Mouse (Mus musculus) CH12.LX (cell line): ENCODE results near the gene Pccb. TPM values are rescaled to one million over a fixed set of nuclear protein-coding genes. Genes with fewer than 3 reads are reported as not detected.

Experiments used
- DNase-seq: peaks from one replicate; pipeline ENCODE4 v3.0.0-alpha.2; 2013; ENCODE audit errors: extremely low read depth
- H3K27ac ChIP-seq: 2 replicates; pipeline ENCODE4 v1.5.1; 2012; ENCODE audit warnings: low read depth, mild to moderate bottlenecking, control low read depth, moderate library complexity; ENCODE audit not compliant: insufficient read depth
- H3K27me3 ChIP-seq: replicated peaks from 2 replicates; pipeline ENCODE3; 2012; ENCODE audit warnings: inconsistent platforms
- H3K36me3 ChIP-seq, 2 experiments: replicated peaks in 1 of 2; 2 replicates each; pipeline versions ENCODE3 to v1.6.1; 2012; ENCODE audit warnings: inconsistent platforms in 1 of 2, low read length in 1 of 2, mild to moderate bottlenecking in 1 of 2, mixed read lengths in 1 of 2, moderate library complexity in 1 of 2; ENCODE audit not compliant: control insufficient read depth in 1 of 2, insufficient read depth in 1 of 2
- H3K4me1 ChIP-seq, 2 experiments: 2 replicates each; pipeline ENCODE4 v1.6.1; 2012; ENCODE audit warnings: inconsistent platforms in 1 of 2, moderate library complexity in 1 of 2; ENCODE audit not compliant: insufficient read depth in 2 of 2, control insufficient read depth in 1 of 2
- H3K4me2 ChIP-seq: 2 replicates; pipeline ENCODE4 v1.6.1; 2012; ENCODE audit warnings: low read depth, mild to moderate bottlenecking, control low read depth; ENCODE audit not compliant: poor library complexity, insufficient read depth, severe bottlenecking
- H3K4me3 ChIP-seq, 3 experiments: fragments of 150-350 bp in 1 of 3; sonication (generic) in 1 of 3; replicated peaks in 1 of 3; 2 replicates each; pipeline versions ENCODE3 to v1.5.1; 2011 to 2012; ENCODE audit warnings: low read depth in 2 of 3, low read length in 2 of 3, mild to moderate bottlenecking in 2 of 3, moderate library complexity in 2 of 3, control low read depth in 1 of 3, improper control_type of control experiment in 1 of 3, inconsistent platforms in 1 of 3, mixed read lengths in 1 of 3; ENCODE audit not compliant: poor library complexity in 1 of 3
- H3K79me2 ChIP-seq: replicated peaks from 2 replicates; pipeline ENCODE4 v1.6.1; 2012; ENCODE audit warnings: mild to moderate bottlenecking, moderate library complexity; ENCODE audit not compliant: control insufficient read depth, poor library complexity, insufficient read depth, severe bottlenecking; ENCODE audit errors: extremely low read depth
- H3K9ac ChIP-seq: 2 replicates; pipeline ENCODE4 v1.6.1; 2012; ENCODE audit warnings: low read depth, mild to moderate bottlenecking, control low read depth, moderate library complexity; ENCODE audit not compliant: insufficient read depth
- H3K9me3 ChIP-seq: replicated peaks from 2 replicates; pipeline ENCODE3; 2012; ENCODE audit warnings: low read length, inconsistent platforms, mixed read lengths
- BHLHE40 ChIP-seq: IDR thresholded peaks from 2 replicates; pipeline ENCODE4 v1.6.1; 2011; ENCODE audit warnings: mild to moderate bottlenecking, low read depth, low read length, improper control_type of control experiment
- CTCF ChIP-seq, 2 experiments: IDR thresholded peaks in 1 of 2; conservative IDR thresholded peaks in 1 of 2; 2 replicates each; pipeline ENCODE4 v1.5.1; 2011 to 2012; ENCODE audit warnings: low read depth in 2 of 2, low read length in 2 of 2, improper control_type of control experiment in 1 of 2, inconsistent platforms in 1 of 2, mild to moderate bottlenecking in 1 of 2, moderate library complexity in 1 of 2
- E2F4 ChIP-seq: IDR thresholded peaks from 2 replicates; pipeline ENCODE4 v1.6.1; 2011; ENCODE audit warnings: low read depth, low read length, improper control_type of control experiment; ENCODE audit not compliant: insufficient replicate concordance
- ELF1 ChIP-seq: IDR thresholded peaks from 2 replicates; pipeline ENCODE4 v1.6.1; 2014; ENCODE audit warnings: low read depth, mild to moderate bottlenecking, inconsistent platforms, low read length, improper control_type of control experiment
- ETS1 ChIP-seq: conservative IDR thresholded peaks from 2 replicates; pipeline ENCODE4 v1.6.1; 2012; ENCODE audit warnings: low read depth, mild to moderate bottlenecking, inconsistent platforms, low read length, improper control_type of control experiment, moderate library complexity
- GABPA ChIP-seq: IDR thresholded peaks from 2 replicates; pipeline ENCODE4 v1.6.1; 2012; ENCODE audit warnings: low read depth, low read length, improper control_type of control experiment, inconsistent platforms; ENCODE audit not compliant: insufficient replicate concordance
- HCFC1 ChIP-seq: IDR thresholded peaks from 2 replicates; pipeline ENCODE4 v1.6.1; 2012; ENCODE audit warnings: low read depth, mild to moderate bottlenecking, inconsistent platforms, low read length, improper control_type of control experiment
- IRF4 ChIP-seq: IDR thresholded peaks from 2 replicates; pipeline ENCODE4 v1.6.1; 2014; ENCODE audit warnings: low read depth, mild to moderate bottlenecking, inconsistent platforms, low read length, improper control_type of control experiment
- KAT2A ChIP-seq: IDR thresholded peaks from 2 replicates; pipeline ENCODE4 v1.6.1; 2012; ENCODE audit warnings: low read length, improper control_type of control experiment, inconsistent platforms; ENCODE audit not compliant: insufficient replicate concordance
- MAFK ChIP-seq: IDR thresholded peaks from 2 replicates; pipeline ENCODE4 v1.6.1; 2011; ENCODE audit warnings: low read length, improper control_type of control experiment; ENCODE audit not compliant: insufficient replicate concordance
- MAX ChIP-seq: IDR thresholded peaks from 2 replicates; pipeline ENCODE4 v1.6.1; 2011; ENCODE audit warnings: low read length, improper control_type of control experiment
- NELFE ChIP-seq: IDR thresholded peaks from 2 replicates; pipeline ENCODE4 v1.6.1; 2011; ENCODE audit warnings: low read depth, low read length, improper control_type of control experiment
- POLR2A ChIP-seq: IDR thresholded peaks from 2 replicates; pipeline ENCODE4 v1.6.1; 2011; ENCODE audit warnings: low read depth, mild to moderate bottlenecking, improper control_type of control experiment, low read length
- RCOR1 ChIP-seq: conservative IDR thresholded peaks from 2 replicates; pipeline ENCODE4 v1.6.1; 2012; ENCODE audit warnings: low read depth, mild to moderate bottlenecking, inconsistent platforms, low read length, improper control_type of control experiment
- SIN3A ChIP-seq: IDR thresholded peaks from 2 replicates; pipeline ENCODE4 v1.6.1; 2012; ENCODE audit warnings: low read length, improper control_type of control experiment, inconsistent platforms
- TCF12 ChIP-seq: IDR thresholded peaks from 2 replicates; pipeline ENCODE4 v1.6.1; 2014; ENCODE audit warnings: low read depth, mild to moderate bottlenecking, inconsistent platforms, low read length, improper control_type of control experiment
- UBTF ChIP-seq: IDR thresholded peaks from 2 replicates; pipeline ENCODE4 v1.6.1; 2012; ENCODE audit warnings: low read depth, mild to moderate bottlenecking, inconsistent platforms, low read length, improper control_type of control experiment, moderate library complexity
- USF1 ChIP-seq: IDR thresholded peaks from 2 replicates; pipeline ENCODE4 v1.6.1; 2014; ENCODE audit warnings: low read depth, mild to moderate bottlenecking, inconsistent platforms, low read length, improper control_type of control experiment
- USF2 ChIP-seq: conservative IDR thresholded peaks from 2 replicates; pipeline ENCODE4 v1.6.1; 2011; ENCODE audit warnings: low read depth, low read length, improper control_type of control experiment
- ZC3H11A ChIP-seq: IDR thresholded peaks from 2 replicates; pipeline ENCODE4 v1.6.1; 2012; ENCODE audit warnings: low read depth, mild to moderate bottlenecking, inconsistent platforms, low read length, improper control_type of control experiment
- ZMIZ1 ChIP-seq: IDR thresholded peaks from 2 replicates; pipeline ENCODE4 v1.6.1; 2012; ENCODE audit warnings: low read depth, mild to moderate bottlenecking, inconsistent platforms, low read length, improper control_type of control experiment
- ZNF384 ChIP-seq: IDR thresholded peaks from 2 replicates; pipeline ENCODE4 v1.6.1; 2012; ENCODE audit warnings: low read depth, low read length, improper control_type of control experiment, inconsistent platforms
- dilution Hi-C: fragments of 300-500 bp; cut with MboI; formaldehyde crosslinking; loops from 2 replicates; pipeline ENCODE4 v1.14.3; 2020; ENCODE audit warnings: low sequenced_read_pairs; ENCODE audit not compliant: extremely low pct_unique_long_range_greater_than_20kb, extremely low pct_ligation_motif_present
- in situ Hi-C: fragments of 300-500 bp; cut with MboI; formaldehyde crosslinking; loops from 3 replicates; pipeline ENCODE4 v1.14.3; 2019; ENCODE audit warnings: low sequenced_read_pairs, low pct_ligation_motif_present, low pct_unique_long_range_greater_than_20kb, mixed read lengths
- polyA plus RNA-seq: library from polyadenylated mRNA; unstranded; fragments of >175 nt; gene quantifications from 2 replicates; pipeline ENCODE4 v1.2.1, GENCODE M21; 2012; ENCODE audit warnings: low read depth; ENCODE audit not compliant: insufficient read length
- total RNA-seq, 2 experiments: library from RNA; depleted of rRNA; stranded (reverse); fragments of 300-350 nt in 1 of 2; fragments of >200 nt in 1 of 2; gene quantifications; 2 replicates each; pipeline ENCODE4 v1.2.3; 2012 to 2014

Pccb gene
- total and polyA plus RNA-seq, 3 experiments = 18.4 to 31.6 (median 18.7) TPM

DNA sequence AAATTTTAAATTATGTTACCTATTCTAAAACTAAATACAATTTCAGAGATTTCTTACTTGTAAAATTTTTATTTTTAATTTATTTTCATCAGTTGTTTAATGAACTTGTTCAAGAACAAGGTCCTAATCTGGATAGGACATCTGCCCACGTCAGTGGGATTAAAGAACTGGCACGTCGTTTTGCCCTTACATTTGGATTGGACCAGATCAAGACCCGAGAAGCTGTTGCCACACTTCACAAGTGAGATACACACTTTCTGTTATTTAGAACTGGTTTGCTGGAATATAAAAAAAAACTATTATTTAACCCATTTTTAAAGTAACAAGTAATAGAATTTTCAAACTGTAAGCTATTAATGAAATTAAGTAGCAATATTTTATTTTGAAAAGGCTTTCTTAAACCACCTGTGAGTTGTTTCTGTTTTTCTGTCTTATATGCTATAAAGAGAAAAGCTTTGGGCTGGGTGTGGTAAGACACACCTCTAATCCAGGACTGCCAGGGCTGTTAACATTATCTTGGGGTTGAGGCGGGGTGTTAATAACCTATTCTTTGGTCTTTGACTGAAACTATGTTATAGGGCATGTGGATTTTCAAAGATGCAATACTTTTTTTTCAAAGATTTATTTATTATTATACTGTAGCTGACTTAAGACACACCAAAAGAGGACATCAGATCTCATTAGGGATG lies 89.9 kb downstream of the Pccb start:
- Histone ChIP-seq H3K4me3 (no peak overlapping the region), H3K79me2 (no peaks in the 10 kb centered on the region), H3K27me3 (no peaks in the 10 kb centered on the region), H3K9ac (no peak overlapping the region)
- in situ Hi-C loops = no loop called here
- dilution Hi-C loops = no loop called here
- no peak for TF ChIP-seq RCOR1
- no peak for TF ChIP-seq ZC3H11A
- TF ChIP-seq BHLHE40 = no peak
- TF ChIP-seq CTCF (conservative IDR thresholded peaks at IDR 0.05 in 1 of 2, IDR thresholded peaks at IDR 0.05 in 1 of 2; ENCODE audit: low read depth in 2 of 2, low read length in 2 of 2) = no peak
- TF ChIP-seq E2F4 = no peak
- no peak for TF ChIP-seq IRF4
- TF ChIP-seq KAT2A = no peak
- no peak for TF ChIP-seq ETS1
- no peak for TF ChIP-seq ZNF384
- TF ChIP-seq MAX = no peak
- no peak for TF ChIP-seq GABPA
- TF ChIP-seq, all 38 proteins: peak for 0
- Histone ChIP-seq H3K36me3 (peaks cover 11 to 20% of the 10 kb centered on the region in 2 experiments), H3K4me1 (no peaks in the 10 kb centered on the region), H3K27ac (no peak overlapping the region), H3K9me3 (no peaks in the 10 kb centered on the region), H3K4me2 (no peak overlapping the region)
- DNase-seq = no peak

DNA sequence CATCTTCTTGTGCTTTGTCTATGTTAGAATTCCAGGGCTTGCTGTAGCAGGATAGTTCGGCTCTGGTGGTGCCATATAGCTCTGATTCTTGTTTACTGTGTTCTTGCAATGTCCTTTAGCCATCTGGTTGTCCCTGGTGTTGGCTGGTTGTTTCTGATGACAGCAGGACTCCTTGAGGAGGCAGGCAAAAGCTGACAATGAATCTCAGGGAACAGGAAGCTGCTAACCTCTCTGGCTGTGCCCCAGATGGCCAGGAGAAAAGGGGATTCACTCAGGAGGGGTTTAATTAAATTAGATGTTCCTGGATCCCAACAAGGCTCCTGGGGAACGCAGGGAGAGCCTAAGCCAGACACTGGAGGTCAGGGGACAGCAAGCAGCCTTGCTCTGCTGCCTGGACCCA lies 92.7 kb downstream of the Pccb start:
- no peak overlapping the region for H3K9ac ChIP-seq
- in situ Hi-C loops = no loop called here
- no peak overlapping the region for H3K27ac ChIP-seq
- no peak overlapping the region for H3K4me3 ChIP-seq
- TF ChIP-seq ELF1 (no peak), MAX (no peak), ZMIZ1 (no peak), MAFK (no peak), SIN3A (no peak), USF2 (no peak), HCFC1 (no peak), USF1 (no peak), UBTF (no peak), TCF12 (no peak), GABPA (no peak), NELFE (no peak), POLR2A (no peak)
- no peak for DNase-seq
- H3K4me2 ChIP-seq = no peak overlapping the region
- dilution Hi-C loops = no loop called here
- H3K79me2 ChIP-seq = no peaks in the 10 kb centered on the region
- no peaks in the 10 kb centered on the region for H3K9me3 ChIP-seq
- H3K27me3 ChIP-seq = no peaks in the 10 kb centered on the region
- H3K36me3 ChIP-seq = peaks cover 8 to 13% of the 10 kb centered on the region in 2 experiments
- H3K4me1 ChIP-seq = no peaks in the 10 kb centered on the region

Other genes starting within 250 kb of the Pccb start
- 15.5 and 18.6 TPM in 2 replicates for gene Msl2, start 39.2 kb upstream of the Pccb start, total RNA-seq (2012; rRNA removed)
- gene Msl2, start 39.2 kb upstream of the Pccb start, total RNA-seq (2014; rRNA removed) = 18.7 and 19.7 TPM in 2 replicates
- 26.1 and 30.8 TPM in 2 replicates for gene Msl2, start 39.2 kb upstream of the Pccb start, polyA plus RNA-seq
- gene Ppp2r3a, start 216.9 kb upstream of the Pccb start, total RNA-seq (2012; rRNA removed) = 0.88 and 1.2 TPM in 2 replicates
- gene Ppp2r3a, start 216.9 kb upstream of the Pccb start, total RNA-seq (2014; rRNA removed) = 1.8 TPM in 2 replicates
- gene Ppp2r3a, start 216.9 kb upstream of the Pccb start, polyA plus RNA-seq = 2.1 and 2.2 TPM in 2 replicates